Mouse (Mus musculus): ENCODE data around the gene Nadsyn1.

DNA sequence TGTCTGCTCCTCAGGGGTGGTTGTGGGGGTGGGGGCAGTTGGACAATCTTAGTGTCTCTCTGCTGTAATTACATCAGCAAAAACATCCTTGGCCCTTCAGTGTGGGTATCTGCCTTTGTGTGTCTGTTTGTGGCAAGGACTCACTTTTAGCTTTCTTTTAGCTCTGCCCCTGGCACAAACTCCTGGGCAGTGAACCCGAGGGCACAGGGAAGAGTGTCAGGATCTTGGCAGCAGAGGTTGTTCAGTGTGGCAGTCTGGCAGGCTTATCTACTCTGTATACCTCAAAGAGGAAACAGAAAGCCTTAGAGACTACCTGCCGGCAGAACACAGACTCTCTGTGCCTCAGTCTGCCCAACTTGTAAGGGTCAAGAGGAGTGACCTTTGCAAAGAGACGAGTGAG lies 65.0 kb downstream of the Nadsyn1 start:
- TF ChIP-seq GATA1 (IDR thresholded peaks at IDR 0.05; ENCODE audit: borderline replicate concordance, low read length) = no peak
- TF ChIP-seq FLI1 (IDR thresholded peaks at IDR 0.05; ENCODE audit: low read length) = no peak
